Mouse (Mus musculus): ENCODE measurements around the gene Col4a2.

Col4a2 gene

DNA sequence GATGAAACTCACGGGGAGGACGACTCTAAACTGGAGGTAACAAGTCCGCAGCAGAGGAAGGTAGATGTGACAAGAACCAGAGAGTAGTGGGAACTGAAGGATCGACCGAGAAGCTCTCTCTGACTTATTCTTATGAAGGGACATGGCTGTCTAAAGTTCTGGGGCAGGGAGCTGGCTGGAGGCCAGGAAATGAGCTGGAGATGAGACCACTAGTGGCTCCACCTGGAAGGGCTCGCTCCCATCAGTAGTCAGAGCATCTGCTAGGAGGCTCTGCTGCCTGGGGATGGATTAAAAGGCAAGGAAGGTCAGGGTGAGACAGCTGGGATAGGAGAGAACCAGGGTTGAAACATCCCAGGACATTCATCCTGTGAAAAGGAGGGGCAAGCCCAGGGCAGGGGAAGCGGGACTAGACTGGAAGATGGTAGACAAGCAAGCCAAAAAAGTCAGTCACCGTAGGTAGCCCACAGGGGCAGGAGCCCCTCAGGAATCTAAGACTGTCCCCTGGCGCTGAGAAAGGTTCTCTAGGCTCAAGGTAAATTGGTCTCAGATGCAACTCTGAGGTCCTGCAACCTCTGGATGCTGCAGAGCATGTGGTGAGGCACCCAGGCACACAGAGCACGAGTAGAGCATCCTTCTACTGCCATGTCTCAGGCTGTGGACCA is 16.2 kb upstream of the Col4a2 start:
- no peak for DNase-seq (ENCODE audit: low spot score)

DNA sequence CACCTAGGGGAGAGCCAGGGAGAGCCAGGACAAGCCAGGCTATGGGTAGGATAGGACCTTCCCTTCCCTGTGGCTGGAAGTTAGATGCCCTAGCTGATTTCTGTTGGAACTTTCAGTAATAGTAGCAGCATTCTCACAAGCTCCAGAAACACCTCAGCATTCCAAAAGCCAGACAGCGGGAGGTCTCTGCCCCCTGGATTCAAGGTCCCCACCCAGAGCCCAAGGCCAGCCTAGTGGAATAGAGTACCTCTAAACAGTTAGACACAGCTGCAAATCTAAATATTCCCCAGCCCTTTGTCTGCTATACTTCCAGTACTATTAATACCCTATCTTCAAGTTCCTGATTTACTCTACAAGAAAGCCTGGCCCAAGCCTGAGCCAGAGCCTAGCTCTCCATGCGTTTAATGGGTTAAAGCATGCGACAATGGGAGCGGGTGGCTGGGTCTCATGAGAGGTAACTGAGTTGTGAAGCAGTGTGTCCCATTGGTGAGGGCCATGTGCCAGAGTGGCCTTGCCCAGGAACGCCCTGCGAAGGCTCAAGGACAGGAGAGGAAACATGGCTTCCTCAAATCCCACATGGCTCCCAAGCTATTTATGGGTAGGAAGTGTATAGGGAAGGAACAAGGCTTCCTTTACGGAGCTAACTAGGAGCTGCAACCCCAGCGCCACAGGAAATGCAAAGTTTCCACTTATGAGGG is 15.3 kb upstream of the Col4a2 start:
- DNase-seq (ENCODE audit: low spot score) = no peak

DNA sequence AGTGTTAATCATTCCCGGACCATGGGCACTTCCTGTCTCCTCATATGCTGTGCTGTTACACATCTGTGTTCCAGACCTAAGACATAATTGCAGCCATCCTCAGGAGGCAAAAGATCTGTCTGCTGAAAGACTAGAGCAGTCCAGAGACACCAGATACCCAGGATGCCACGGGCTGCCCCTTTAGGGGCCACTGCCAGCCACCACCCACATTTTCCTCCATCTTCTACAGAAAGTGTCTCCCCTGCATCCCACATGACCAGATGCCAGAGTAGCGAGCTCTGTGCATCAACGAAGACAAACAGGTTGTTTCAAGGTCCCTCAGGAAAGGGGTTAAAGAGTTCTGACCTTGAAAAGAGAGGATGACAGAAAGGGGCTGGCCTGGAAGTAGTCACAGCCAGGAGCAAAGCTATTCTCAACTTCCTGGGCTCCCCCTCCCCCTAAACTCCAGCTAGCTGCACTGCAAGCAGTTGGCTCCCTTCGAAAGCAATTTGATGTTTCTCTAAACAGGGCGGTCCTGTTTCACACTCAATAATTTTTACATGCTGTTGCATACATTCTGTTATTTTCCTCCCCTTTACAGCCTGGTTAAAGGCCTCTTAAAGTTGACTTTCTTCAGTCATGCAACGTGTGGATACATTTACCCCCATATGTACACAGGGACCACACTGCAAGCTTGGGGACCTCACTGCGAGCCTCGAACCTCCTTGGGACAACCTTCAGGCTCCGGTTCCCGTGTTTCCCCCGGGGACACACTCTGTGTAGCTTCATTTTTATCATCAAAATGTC is 13.9 kb upstream of the Col4a2 start:
- no peak for DNase-seq (ENCODE audit: low spot score)

DNA sequence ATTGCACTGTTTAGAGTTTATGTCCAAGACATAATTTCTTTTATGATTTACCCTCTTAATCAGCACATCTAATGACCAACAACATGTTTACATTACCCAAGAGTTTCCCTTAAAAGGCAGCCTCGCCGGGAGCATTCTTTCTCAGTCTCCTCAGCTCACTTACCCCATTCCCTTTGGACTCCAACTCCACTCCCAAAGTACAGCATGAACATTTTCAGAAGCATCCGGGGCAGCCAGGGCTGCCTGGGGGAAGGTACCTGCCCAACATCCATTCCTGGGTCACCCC is 13.3 kb upstream of the Col4a2 start:
- DNase-seq (ENCODE audit: low spot score) = no peak

- DNase-seq (ENCODE audit: low spot score) = no peak
These were observed 12.2 kb upstream of the Col4a2 start for GRCm38 (mm10) chr8:11300436-11300835.

- DNase-seq (ENCODE audit: low spot score) = no peak
These were observed 8.5 kb upstream of the Col4a2 start for GRCm38 (mm10) chr8:11304027-11304601.

- DNase-seq (ENCODE audit: low spot score) = no peak
These were observed 7.1 kb upstream of the Col4a2 start for GRCm38 (mm10) chr8:11305539-11305938.

DNA sequence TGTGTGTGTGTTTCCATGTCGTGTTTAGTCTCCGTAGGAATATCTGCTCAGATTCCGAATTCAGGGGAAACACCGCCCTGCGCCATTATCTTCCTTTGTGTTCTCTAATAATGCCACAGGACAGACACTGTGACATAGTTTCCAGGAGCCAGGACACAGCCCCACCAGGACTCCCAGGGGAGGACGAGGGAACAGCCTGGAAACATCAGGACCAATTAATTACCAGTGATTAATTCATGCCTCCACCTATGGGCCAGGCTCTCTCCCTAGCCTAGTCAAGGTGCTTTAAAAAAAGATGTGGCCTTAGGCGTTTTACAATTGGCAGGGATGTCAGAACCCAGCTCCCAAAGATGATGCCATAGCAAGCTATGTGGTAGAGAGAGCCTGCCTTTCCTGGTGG is 5.2 kb upstream of the Col4a2 start:
- DNase-seq (ENCODE audit: low spot score) = no peak

DNA sequence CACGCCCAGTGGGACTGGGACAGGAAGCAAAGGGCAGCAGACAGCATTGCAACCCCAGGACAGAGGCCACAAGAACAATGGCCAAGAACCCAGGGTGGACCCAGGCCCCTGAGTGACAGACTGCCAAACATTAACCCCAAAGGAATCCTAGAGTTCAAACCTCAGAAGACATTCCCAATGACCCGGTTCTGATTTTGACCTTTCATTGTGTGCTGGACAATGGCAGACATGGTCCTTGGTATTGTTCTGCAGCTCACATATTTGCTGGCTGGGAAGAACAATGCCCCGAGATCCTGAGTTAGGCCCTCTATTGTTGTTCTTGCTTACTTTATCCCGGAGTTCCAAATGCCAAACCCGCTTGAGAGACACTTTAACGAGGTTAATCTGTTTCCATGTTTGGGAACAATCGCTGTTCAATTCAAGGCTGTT is 4.0 kb upstream of the Col4a2 start:
- DNase-seq (ENCODE audit: low spot score) = no peak

DNA sequence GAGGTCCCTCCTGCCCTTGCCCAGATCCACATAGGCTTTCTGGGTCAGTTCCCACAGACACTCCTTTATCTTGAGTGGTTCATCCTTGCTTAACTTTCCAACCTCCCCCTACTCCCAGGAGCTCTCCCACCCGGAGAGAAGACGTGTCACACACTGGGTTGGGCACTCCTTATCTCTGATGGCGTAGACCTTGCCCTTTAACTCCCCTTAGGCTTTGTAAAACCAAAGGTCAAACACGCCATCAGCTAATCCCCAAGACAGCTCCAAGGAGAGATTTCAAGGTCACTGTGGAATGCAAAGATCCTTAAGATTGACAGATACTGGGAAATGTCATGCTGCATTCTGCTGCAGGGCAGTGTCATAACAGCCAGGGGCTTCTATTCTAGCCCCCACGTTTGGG is 3.4 kb upstream of the Col4a2 start:
- no peak for DNase-seq (ENCODE audit: low spot score)

DNA sequence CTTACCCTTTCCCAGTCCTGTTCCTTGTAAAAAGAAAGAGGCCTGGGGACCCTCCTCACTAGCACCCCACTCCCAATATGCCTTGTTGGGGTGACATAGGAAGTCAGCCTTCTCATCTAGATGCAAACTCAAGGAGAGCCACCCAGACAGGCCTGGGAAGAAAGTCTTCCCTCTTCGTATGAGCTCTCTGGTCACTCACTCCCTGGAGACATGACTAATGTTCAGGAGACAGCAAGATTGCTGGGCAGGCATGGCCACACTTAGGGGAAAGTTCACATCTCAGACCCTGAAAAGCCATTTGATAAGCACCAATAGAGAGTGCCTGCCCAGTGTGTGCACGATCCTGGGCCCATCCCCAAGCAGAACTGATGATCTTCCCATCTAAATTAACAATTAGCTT is 2.6 kb upstream of the Col4a2 start:
- no peak for DNase-seq (ENCODE audit: low spot score)

DNA sequence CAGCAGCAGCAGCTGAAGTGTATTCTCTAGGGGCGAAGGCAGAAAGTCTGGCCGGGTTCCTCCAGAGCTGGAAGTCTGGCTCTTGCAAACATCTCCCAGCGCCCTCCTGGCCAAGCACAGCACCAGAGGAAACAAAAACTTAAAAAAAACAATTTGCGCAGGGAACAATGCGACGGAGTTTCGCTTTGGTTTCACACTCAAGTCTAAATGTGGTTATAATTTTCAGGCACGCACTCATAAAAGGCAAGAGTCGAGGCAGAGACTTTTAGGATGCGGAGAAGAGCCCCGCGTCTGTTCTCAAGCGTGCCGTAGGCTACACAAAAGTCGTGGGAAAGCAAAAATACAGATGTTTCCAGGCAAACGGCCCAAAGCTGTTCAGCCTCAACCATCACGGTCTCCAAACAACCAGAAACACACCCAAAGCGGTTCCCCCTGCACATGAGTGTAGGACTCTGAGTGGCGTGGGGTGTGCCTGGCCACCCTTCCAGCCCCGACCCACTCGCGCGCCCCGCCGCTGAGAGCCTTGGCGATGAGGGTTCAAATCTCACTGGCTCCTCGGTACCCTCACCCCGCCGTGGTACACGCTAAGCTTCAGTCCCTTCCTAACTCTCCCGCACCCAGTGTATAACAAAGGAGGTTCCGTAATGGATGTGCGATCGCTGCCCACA is 790 bp upstream of the Col4a2 start:
- DNase-seq (ENCODE audit: low spot score) = no peak

DNA sequence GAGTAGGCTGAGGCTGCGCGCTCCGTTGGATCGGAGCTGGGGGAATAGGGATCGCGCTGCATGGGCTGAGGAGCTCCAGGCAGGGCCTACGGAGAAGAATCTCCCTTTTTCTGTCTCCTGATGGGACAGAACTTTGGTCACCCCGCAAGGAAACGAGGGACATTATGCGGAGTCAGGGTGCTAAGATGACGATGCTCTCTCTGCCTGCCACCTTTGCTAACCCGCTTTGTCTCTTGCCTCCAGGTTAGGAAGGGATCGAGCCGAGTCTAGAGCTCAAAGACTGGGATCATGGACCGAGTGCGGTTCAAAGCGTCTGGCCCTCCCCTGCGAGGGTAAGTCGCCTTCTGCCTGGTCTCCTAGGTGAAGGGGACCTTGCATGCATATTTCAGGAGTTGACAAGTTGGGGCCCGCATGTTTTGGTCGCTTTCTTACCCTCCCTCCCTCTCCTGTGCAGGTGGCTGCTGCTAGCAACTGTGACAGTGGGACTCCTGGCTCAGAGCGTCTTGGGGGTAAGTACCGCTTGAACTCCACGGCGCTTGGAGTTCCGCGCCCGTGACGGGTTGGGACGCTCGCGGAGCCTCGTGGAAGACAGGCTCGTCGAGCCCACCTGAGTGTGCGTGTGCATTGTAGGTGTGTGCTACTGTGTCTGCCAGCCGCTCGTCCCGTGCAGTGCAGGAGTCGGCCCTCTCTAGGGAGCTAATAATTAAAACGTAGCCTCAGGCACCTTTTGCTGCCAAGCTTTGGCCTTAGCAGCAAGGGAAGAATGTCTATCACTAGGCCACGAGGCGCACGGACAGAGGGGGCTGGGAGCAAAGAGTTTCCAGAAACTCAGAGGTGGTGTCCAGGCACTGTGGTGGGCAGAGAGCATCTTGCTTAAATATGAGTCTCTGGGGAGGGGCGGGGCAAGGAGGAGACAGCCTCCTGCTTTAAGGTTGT is 839 bp downstream of the Col4a2 start:
- no peak for DNase-seq (ENCODE audit: low spot score)

DNA sequence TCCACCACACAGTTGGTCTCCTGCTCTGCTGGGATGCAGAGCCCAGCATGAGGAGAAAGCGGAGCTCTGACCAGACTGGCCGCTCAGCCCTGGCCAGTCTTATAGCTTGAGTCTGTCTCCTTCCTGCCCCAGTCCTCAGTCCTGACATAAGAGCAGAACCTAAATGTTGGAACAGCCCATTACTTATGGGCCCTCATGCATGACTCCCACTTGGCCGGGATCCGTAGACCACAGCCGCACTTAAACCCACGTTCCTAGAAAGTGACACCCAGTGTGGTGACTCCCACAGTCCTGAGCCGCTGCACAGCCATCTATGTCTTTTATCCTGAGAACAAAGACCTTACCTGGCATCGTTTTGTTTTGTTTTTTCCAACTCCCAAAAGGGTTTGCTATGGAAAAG is 2.0 kb downstream of the Col4a2 start:
- DNase-seq (ENCODE audit: low spot score) = no peak

DNA sequence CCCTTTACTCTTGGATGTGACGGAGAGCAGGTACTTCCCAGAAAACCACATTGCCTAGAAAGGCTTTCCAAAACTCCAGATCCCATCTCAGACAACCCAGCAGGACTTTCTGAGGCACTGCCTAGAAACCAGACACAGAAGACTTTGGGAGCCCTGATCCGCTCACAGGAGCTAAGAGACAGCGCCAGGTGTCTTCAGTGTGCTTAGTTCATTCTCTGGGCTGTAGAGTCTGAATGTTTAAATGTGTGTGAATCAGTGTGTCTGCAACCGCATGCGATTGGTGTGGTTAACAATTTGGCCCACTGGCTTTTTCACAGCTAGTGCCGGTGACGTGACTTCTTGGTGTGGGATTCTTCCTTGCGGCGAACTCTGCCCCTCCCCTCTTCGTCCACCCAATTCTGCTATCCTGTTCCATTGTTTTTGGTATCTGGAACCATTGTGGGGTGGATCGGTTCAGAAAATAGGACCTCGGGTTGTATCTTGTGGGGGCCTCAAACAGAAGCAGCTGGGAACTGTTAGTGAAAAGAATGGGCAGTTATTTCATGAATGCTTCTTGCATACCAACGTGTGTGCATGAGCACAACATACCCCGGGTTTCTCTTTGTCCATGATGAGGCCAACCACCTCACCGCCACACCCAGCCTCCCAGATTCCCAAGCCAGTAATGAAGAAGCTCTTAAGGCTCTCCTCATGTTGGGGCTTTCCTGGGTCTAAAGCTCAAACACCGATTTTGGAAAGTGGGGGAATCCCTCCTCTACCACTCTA is 2.8 kb downstream of the Col4a2 start:
- DNase-seq (ENCODE audit: low spot score) = no peak

DNA sequence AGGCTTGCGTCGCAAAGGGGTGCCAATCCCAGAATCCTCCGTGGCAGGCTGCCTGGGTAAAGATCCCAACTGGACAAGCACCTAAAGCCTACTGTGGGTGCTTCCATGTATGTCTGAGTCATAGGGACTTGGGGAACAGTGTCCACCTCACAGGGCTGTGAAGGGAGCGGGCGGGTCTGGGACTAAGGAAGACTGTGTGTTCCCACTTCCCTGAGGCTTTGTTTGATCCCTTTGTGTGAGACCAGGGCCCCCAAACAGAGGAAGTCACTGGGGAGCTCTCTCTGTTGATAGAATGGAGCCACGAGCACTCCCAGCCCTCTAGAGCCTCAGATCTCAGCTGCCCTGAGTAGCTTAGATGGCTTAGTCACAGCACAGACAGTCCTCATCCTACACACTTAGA is 3.5 kb downstream of the Col4a2 start:
- no peak for DNase-seq (ENCODE audit: low spot score)

DNA sequence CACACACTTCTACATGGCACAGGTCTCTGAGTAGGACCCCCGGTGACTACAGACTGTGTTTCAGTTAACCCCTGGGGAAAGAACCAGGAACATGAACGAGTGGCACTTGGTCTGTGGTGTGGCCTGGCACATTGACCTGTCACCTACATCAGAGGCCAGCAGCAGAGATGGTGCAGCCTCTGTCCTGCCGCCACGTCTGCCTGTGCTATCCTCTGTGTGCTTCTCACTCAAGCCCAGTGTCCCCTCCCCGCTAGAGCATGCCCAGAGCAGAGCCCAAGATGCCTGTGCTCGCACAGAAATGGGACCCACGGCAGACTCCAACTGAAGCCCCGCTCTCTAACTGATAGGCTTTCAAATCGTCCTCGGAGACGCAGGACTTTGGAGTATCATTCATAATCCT is 6.8 kb downstream of the Col4a2 start:
- DNase-seq (ENCODE audit: low spot score) = no peak

DNA sequence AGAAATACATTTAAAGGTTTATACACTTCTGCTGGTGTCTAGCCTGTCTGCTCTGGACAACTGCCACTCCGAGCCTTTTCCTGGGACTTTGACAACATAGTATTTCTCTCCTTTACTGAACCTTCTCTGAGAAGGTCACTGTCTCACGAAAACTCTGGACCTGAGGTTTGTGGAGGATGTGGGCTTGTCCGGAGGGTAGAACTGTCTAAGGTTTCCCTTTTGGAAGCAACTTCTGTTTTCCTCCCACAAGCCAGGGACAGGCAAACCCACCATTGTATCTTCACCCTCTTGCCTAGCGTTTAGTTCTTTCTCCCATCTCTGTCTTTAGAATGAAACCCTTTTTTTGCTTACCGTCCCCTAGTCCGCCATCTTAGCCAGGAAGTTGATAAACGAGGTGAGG is 9.2 kb downstream of the Col4a2 start:
- DNase-seq (ENCODE audit: low spot score) = no peak

GRCm38 (mm10) chr8:11322724-11323585 is 10.3 kb downstream of the Col4a2 start:
- no peak for DNase-seq (ENCODE audit: low spot score)

DNA sequence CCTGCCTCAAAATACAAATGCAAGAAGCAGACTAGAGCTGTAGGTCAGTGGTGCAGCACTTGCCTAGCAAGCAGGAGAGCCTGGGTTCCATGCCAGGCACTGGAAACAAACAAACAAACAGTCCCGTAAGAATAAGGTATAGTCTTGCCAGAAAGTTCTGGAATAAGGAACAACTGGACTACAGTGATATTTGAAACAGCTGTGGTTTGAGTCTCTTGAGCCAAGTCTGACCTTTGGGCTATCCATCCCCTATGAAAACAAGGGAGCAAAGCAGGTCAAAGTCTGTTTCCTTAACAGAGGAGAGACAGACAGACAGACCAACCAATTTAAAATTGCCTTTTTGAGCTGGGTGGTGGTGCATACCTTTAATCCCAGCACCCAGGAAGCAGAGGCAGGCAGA is 11.1 kb downstream of the Col4a2 start:
- no peak for DNase-seq (ENCODE audit: low spot score)
